Mouse (Mus musculus): ENCODE measurements around the gene Agtpbp1. TPM values are rescaled to one million over a fixed set of nuclear protein-coding genes. Genes with fewer than 3 reads are reported as not detected.
A peak's percentile ranks its signal among the peaks of the same experiment; 100 is the strongest.

Gene Agtpbp1
- total RNA-seq, 2 experiments from 2014 or later = 44.2 to 44.3 TPM

GRCm38 (mm10) chr13:59535746-59536145 lies 49.3 kb downstream of the Agtpbp1 start:
- no peak for DNase-seq (ENCODE audit: low spot score in 2 of 2)

GRCm38 (mm10) chr13:59534301-59534700 lies 50.7 kb downstream of the Agtpbp1 start:
- no peak for DNase-seq (ENCODE audit: low spot score in 2 of 2)

GRCm38 (mm10) chr13:59533331-59533730 lies 51.7 kb downstream of the Agtpbp1 start:
- DNase-seq (ENCODE audit: low spot score in 2 of 2) = no peak

GRCm38 (mm10) chr13:59531203-59531602 lies 53.8 kb downstream of the Agtpbp1 start:
- no peak for DNase-seq (ENCODE audit: low spot score in 2 of 2)

- DNase-seq (ENCODE audit: low spot score in 2 of 2) = no peak
Observed at GRCm38 (mm10) chr13:59530491-59530890, 54.5 kb downstream of the Agtpbp1 start.

GRCm38 (mm10) chr13:59521271-59522064 lies 63.6 kb downstream of the Agtpbp1 start:
- no peak for DNase-seq (ENCODE audit: low spot score in 2 of 2)

- no peak for DNase-seq (ENCODE audit: low spot score in 2 of 2)
Observed at GRCm38 (mm10) chr13:59520834-59521233, 64.2 kb downstream of the Agtpbp1 start.

GRCm38 (mm10) chr13:59519479-59519878 lies 65.5 kb downstream of the Agtpbp1 start:
- DNase-seq (ENCODE audit: low spot score in 2 of 2) = no peak

GRCm38 (mm10) chr13:59518016-59518415 lies 67.0 kb downstream of the Agtpbp1 start:
- DNase-seq (ENCODE audit: low spot score in 2 of 2) = no peak

GRCm38 (mm10) chr13:59515074-59515473 lies 70.0 kb downstream of the Agtpbp1 start:
- DNase-seq (ENCODE audit: low spot score in 2 of 2) = peak in 1 of 2 experiments; percentile 26

GRCm38 (mm10) chr13:59509644-59510366 lies 75.2 kb downstream of the Agtpbp1 start:
- DNase-seq (ENCODE audit: low spot score in 2 of 2) = no peak

- no peak for DNase-seq (ENCODE audit: low spot score in 2 of 2)
Observed at GRCm38 (mm10) chr13:59508584-59508983, 76.4 kb downstream of the Agtpbp1 start.

- no peak for DNase-seq (ENCODE audit: low spot score in 2 of 2)
Observed at GRCm38 (mm10) chr13:59506450-59506849, 78.6 kb downstream of the Agtpbp1 start.

- no peak for DNase-seq (ENCODE audit: low spot score in 2 of 2)
Observed at GRCm38 (mm10) chr13:59505867-59506266, 79.2 kb downstream of the Agtpbp1 start.

- no peak for DNase-seq (ENCODE audit: low spot score in 2 of 2)
Observed at GRCm38 (mm10) chr13:59503581-59503980, 81.4 kb downstream of the Agtpbp1 start.

- DNase-seq (ENCODE audit: low spot score in 2 of 2) = no peak
Observed at GRCm38 (mm10) chr13:59499831-59500230, 85.2 kb downstream of the Agtpbp1 start.

GRCm38 (mm10) chr13:59499374-59499773 lies 85.7 kb downstream of the Agtpbp1 start:
- DNase-seq (ENCODE audit: low spot score in 2 of 2) = no peak

- no peak for DNase-seq (ENCODE audit: low spot score in 2 of 2)
Observed at GRCm38 (mm10) chr13:59498191-59498590, 86.8 kb downstream of the Agtpbp1 start.

GRCm38 (mm10) chr13:59495839-59496238 lies 89.2 kb downstream of the Agtpbp1 start:
- no peak for DNase-seq (ENCODE audit: low spot score in 2 of 2)

GRCm38 (mm10) chr13:59494619-59495262 lies 90.3 kb downstream of the Agtpbp1 start:
- no peak for DNase-seq (ENCODE audit: low spot score in 2 of 2)

- DNase-seq (ENCODE audit: low spot score in 2 of 2) = no peak
Observed at GRCm38 (mm10) chr13:59490726-59491125, 94.3 kb downstream of the Agtpbp1 start.

- no peak for DNase-seq (ENCODE audit: low spot score in 2 of 2)
Observed at GRCm38 (mm10) chr13:59489143-59489542, 95.9 kb downstream of the Agtpbp1 start.

Data from adrenal gland, postnatal 4 days (tissue).